Mouse (Mus musculus): ENCODE measurements at regions not wholly inside any gene's neighbourhood (a gene's known extent, or its start where the extent isn't known, plus 50 kb on each side); places are given as distances from the start of the nearest gene placed in this dataset.

DNA sequence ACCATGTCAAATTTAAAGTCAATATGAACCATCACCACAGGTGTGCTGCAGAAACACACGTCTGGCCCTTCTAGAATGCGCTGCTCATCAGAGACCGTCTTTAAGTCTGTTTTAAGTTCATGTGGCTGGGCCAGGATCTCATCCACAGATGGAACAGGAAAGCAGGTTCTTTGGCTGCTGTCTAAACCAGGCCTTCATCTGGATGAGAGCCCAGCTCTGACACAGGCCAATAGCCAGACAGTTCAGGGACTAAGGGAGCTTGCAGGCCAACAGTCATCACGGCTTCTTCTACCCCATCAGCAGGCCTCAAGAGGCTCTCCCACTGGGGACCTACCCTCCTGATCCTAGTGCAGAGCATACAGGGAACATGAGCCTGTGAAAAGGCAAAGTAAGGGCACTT lies 185.4 kb upstream of the Eci2 start:
- no peak for DNase-seq (ENCODE audit: low spot score in 2 of 2)

DNA sequence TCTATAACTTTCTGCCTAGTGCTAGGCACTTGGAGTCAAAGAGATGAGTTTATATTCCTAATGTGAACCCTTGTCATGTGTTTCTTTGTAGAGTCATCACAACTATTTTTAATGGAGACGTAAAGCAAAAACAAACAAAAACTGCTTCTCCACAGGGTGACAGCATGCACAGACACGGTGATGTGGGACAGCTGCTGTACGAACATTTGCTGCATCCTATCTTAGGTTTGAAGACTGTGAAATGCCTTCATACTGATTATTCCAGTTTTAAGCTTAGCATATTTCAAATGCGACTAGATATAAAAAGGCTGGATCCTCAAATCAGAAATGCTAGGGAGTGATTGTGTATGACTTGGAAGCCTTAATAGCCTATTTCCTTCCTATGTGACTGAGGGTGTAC lies 187.3 kb upstream of the Eci2 start:
- no peak for DNase-seq (ENCODE audit: low spot score in 2 of 2)

DNA sequence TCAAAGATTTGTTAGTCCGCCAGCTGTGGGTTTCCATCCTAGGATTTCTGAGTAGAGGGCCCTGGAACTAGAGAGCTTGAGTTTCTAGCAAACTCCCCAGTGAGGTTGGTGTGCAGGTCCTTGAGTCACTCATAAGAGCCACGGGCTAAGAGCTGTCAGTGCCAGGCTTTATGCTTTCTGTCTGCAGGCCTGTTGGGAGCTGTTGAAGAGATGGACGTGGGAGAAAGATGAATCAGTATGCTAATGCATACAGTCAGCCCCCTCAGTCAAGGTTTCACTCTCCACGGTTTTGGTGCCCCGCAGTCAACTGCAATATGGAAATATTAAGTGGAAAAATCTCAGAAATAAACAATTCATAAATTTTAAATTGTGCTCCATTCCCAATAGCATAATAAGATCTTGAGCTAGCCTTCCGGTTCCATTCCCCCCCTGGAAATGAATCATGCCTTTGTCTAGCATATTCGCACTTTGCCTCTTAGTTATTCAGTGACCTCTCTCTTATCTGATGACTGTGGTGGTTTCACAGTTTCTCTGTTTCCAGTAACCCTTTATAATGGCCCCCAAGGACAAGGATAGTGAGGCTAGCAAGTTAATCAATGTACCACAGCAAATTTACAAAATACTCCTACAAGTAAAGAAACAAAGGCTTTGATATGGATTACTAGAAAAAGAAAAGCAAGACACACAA lies 199.4 kb upstream of the Eci2 start:
- peak in 1 of 2 experiments; percentile 15 for DNase-seq (ENCODE audit: low spot score in 2 of 2)

- DNase-seq (ENCODE audit: low spot score in 2 of 2): no peak
Observed at GRCm38 (mm10) chr13:35226944-35227343, 200.0 kb upstream of the Eci2 start.

DNA sequence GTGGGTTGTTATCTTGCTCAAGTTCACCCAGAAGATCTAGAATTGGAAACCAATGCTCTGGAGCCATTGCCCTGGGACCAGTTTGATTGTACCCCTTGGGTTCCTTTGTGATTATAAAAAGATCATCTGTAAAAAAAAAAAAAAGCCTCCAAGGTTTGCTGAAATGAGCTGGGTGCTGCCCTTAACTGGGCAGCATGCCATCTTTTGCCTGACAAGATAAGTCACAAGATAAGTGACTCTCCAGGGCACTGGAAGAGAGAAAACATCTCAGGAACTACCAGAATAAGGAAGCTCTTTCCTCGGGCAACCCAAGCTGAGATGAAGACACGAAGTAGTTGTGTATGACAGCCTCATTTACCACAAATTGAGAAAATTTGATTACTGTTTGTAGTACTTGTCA lies 202.7 kb upstream of the Eci2 start:
- no peak for DNase-seq (ENCODE audit: low spot score in 2 of 2)

DNA sequence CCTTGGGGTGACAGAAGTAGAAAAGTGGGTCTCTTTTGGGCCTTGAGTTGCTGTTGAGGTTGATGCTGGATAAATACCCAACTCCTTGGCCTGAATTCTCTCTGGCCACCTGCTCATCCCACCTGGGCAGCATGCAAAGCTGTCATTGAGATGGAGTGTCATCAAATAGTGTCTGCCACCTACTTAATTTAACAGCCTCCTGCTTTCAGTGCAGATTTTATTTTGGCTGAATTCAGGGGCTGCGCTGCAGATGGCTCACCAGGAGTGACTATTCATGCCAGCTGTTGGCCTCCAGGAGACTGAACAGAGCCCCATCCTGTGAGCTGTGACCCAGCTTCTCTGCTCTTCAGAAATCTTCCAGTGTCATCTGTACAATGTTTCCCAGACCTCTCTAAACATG lies 206.7 kb upstream of the Eci2 start:
- no peak for DNase-seq (ENCODE audit: low spot score in 2 of 2)

DNA sequence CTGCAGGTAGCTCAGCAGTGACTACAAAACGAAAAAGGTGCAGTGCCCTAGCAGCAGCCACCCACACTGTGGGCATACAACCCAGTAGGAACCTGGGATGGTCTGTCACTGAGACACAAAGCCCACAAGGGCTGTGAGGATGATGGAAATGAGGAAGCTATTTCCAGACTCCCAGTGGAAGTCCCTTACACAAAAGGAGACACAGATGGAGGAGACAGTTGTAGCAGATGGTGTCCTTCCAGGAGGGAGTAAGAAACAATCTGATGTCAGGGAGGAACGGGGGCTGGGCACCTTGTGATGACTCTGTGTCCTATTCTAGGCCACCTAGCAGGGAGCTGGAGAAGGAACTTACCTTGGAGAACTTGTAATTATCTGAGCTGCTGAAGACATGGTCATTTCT lies 214.5 kb upstream of the Eci2 start:
- DNase-seq (ENCODE audit: low spot score in 2 of 2): peak; percentile 36 to 80

- DNase-seq (ENCODE audit: low spot score in 2 of 2): no peak
Observed at GRCm38 (mm10) chr13:35243946-35244345, 217.1 kb upstream of the Eci2 start.

- DNase-seq (ENCODE audit: low spot score in 2 of 2): no peak
Observed at GRCm38 (mm10) chr13:35257386-35257785, 230.5 kb upstream of the Eci2 start.

- DNase-seq (ENCODE audit: low spot score in 2 of 2): no peak
Observed at GRCm38 (mm10) chr13:35258720-35259119, 231.8 kb upstream of the Eci2 start.

DNA sequence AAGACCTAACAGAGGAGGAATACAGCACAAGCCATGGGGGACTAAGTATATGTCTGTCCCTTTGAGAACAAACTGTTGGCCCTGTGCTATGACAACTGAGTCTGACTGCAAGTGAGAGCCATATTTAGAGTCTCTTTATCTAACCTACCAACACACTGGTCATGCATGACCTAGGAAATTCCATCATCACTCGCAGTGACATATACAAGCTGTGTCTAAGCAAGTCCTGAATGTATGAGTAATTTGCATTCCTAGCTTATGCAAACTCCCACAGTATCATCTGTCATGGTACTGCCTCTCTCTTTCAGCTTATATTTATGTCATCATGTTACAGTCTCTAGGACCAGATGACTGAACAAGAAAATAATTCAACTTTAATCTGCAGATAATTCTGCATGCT lies 257.1 kb upstream of the Eci2 start:
- peak in 1 of 2 experiments; percentile 14 for DNase-seq (ENCODE audit: low spot score in 2 of 2)

DNA sequence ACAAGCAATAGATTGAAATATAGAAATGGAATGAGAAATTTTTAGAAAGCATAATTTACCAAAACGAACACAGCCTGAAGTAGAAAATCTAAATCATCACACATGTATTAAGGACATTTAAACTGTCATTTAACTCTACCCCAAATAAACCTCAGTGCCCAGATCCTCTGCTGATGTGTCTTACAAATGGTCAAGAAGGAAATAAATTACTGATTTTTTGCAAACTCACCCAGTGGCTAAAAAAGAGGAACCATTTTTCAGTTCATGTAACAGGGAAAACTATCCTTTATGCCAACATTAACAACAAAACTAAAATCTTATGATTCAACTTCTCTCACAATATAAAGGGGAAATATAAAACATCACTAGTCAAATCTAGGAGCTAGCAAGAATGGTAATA lies 275.2 kb upstream of the Eci2 start:
- DNase-seq (ENCODE audit: low spot score in 2 of 2): no peak

- no peak for DNase-seq (ENCODE audit: low spot score in 2 of 2)
Observed at GRCm38 (mm10) chr13:35316772-35317171, 289.9 kb upstream of the Eci2 start.

GRCm38 (mm10) chr13:35326682-35327242 lies 299.9 kb upstream of the Eci2 start:
- DNase-seq (ENCODE audit: low spot score in 2 of 2): peak in 1 of 2 experiments; percentile 15

DNA sequence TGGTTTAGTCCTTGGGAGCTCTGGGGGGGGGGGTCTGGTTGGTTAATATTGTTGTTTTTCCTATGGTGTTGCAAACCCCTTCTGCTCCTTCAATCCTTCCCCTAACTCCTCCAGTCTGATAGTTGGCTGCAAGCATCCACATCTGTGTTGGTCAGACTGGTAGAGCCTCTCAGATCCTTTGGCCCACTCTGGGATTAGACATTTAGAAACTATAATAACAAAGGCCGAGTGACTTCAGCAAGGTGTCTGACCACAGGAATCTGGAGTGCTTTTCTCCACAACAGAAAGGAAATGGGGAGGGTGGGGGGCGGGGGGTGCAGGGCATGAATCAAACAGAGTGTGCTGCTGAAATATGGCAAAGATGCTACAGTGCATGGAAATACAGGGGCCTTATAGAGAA lies 301.4 kb upstream of the Eci2 start:
- no peak for DNase-seq (ENCODE audit: low spot score in 2 of 2)

DNA sequence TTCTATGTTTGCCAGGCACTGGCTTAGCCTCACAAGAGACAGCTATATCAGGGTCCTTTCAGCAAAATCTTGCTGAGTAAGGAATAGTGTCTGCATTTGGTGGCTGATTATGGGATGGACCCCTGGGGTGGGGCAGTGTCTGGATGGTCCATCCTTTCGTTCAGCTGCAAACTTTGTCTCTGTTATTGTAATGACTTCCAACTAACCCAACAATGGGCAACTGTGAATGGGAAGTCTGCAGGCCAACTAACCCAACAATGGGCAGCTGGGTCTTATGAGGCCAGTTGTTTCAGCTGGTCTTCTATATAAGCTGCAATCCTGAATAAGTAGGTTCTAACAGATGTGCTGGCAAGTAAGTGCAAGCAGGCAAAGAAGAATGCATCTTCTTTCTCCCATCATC lies 304.0 kb upstream of the Eci2 start:
- DNase-seq (ENCODE audit: low spot score in 2 of 2): no peak

GRCm38 (mm10) chr13:35345507-35346129 lies 314.0 kb upstream of the Cdyl start:
- peak; percentile 5 to 11 for DNase-seq (ENCODE audit: low spot score in 2 of 2)

- no peak for DNase-seq (ENCODE audit: low spot score in 2 of 2)
Observed at GRCm38 (mm10) chr13:35348283-35348682, 311.4 kb upstream of the Cdyl start.

DNA sequence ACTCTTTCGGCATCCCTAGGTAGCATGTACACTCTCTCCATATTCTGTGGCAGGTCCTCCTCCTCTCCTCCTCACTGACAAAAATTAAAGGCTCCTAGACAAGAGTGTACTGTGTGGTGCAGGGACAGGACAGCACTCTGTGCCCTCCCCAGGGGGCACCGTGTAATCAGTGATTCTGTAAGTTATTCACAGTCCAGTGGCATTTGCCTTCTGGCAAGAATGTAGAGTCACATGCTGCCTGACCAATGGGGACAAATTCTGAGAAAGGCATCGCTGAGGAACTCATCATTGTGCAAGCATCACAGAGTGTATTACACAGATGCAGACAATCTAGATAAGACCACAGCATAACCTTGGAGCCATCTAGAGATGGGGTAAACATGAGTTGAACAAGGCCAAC lies 300.3 kb upstream of the Cdyl start:
- no peak for DNase-seq (ENCODE audit: low spot score in 2 of 2)

DNA sequence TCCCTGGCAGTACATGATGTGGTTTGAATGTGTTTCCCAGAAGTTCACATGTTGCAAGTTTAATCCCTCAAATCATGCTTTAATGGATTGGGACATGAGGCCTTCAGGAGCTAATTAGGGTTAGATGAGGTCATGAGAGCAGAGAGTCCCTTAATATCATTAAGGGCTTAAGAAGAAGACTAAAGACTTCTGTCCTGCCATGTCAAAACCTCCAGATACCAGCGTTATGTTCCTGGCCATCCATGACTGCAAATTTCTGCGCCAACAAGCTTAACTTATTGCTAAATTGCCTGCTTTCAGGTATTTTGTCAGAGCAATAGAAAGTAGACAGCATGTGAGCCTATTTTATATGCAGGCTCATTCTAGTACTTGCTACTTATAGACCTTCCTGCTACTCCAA lies 282.1 kb upstream of the Cdyl start:
- no peak for DNase-seq (ENCODE audit: low spot score in 2 of 2)

DNA sequence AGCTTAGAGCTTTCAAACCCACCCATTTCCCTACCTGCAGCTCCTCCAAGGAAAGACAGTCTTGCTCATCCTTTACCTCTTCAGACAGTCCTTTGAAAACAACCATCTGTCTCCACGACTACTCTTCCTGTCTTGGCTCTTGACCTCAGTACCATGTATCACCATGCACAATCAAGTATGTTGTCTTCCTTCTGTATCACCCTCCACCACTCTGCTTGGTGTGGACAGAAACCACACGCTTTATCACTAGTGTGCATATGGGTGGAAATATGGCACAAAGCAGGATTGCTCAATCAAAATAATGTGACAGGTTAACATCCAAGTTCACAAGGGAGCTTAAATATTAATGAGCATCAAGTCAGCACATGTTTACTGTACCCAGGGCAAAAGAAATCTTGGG lies 280.1 kb upstream of the Cdyl start:
- no peak for DNase-seq (ENCODE audit: low spot score in 2 of 2)

- no peak for DNase-seq (ENCODE audit: low spot score in 2 of 2)
Observed at GRCm38 (mm10) chr13:35380224-35381009, 279.2 kb upstream of the Cdyl start.

DNA sequence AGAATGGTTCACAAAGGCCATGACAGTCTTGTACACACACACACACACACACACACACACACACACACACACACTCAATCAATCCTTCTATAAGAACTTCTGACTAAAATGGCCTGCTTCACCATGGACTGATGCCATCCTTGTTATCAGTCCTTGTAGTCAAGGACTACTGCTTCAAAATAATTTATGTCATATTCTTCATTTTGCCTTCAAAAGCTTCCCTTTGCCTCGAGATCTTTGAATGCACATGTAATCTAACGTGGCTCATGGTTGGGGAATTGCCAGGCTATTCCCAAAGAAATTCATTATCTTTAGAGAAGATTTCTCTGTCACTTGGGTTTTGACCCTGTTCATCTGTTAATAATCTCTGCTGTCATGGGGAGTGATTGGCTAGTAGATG lies 278.0 kb upstream of the Cdyl start:
- no peak for DNase-seq (ENCODE audit: low spot score in 2 of 2)

Data from left cerebral cortex, adult 9 months (tissue).